In genomic region chr8:29661616-29662015, GRCm38 (mm10) we compare ENCODE assay signal across 25 mouse cellular contexts.
DNase-seq lines count a peak whose midpoint lies in the region; ATAC-seq and TF ChIP-seq lines count a peak whose summit lies in the region.
"Had no signal": no experiment of that assay in that cellular context is flagged by ENCODE, and none has a peak within 500 bp of the region (broad histone marks: within the 10 kb centered on the region; RNA-seq: fewer than 3 reads in every experiment).

No protein-coding gene starts in this region.

- no peak for TF ChIP-seq CTCF in gastrocnemius, adult 2 months (IDR thresholded peaks at IDR 0.05)

- H3K27me3 ChIP-seq in forebrain, embryonic 13.5 days: no peaks in the 10 kb centered on the region
- H3K27me3 ChIP-seq in forebrain, embryonic 11.5 days (ENCODE audit: control insufficient read depth, insufficient read depth, low read length): no peaks in the 10 kb centered on the region
- H3K27me3 ChIP-seq in midbrain, embryonic 13.5 days: no peaks in the 10 kb centered on the region
- H3K27me3 ChIP-seq in midbrain, embryonic 16.5 days (ENCODE audit: control insufficient read depth, insufficient read depth, low read depth, low read length): no peaks in the 10 kb centered on the region
- H3K27me3 ChIP-seq in forebrain, embryonic 15.5 days: no peaks in the 10 kb centered on the region
- H3K27me3 ChIP-seq in limb, embryonic 10.5 days (ENCODE audit: low read depth, poor library complexity, severe bottlenecking): no peaks in the 10 kb centered on the region
- H3K27me3 ChIP-seq: embryonic facial prominence, embryonic 15.5 days; limb, embryonic 13.5 days had no signal

- no peaks in the 10 kb centered on the region for H3K4me1 ChIP-seq in forebrain, embryonic 13.5 days
- no peaks in the 10 kb centered on the region for H3K4me1 ChIP-seq in forebrain, embryonic 11.5 days (replicated peaks; ENCODE audit: control insufficient read depth, insufficient read depth, low read length)
- no peaks in the 10 kb centered on the region for H3K4me1 ChIP-seq in midbrain, embryonic 13.5 days (replicated peaks)
- H3K4me1 ChIP-seq in midbrain, embryonic 16.5 days (ENCODE audit: control insufficient read depth, insufficient read depth, low read length): no peaks in the 10 kb centered on the region
- H3K4me1 ChIP-seq in forebrain, embryonic 15.5 days: no peaks in the 10 kb centered on the region
- H3K4me1 ChIP-seq in limb, embryonic 10.5 days: peaks cover 8% of the 10 kb centered on the region; the same call in 1 of the 2 replicates
- H3K4me1 ChIP-seq: embryonic facial prominence, embryonic 15.5 days; limb, embryonic 13.5 days had no signal

- H3K27ac ChIP-seq in forebrain, embryonic 13.5 days: no peak overlapping the region
- no peak overlapping the region for H3K27ac ChIP-seq in forebrain, embryonic 11.5 days (ENCODE audit: low read depth, low read length)
- H3K27ac ChIP-seq in midbrain, embryonic 13.5 days: no peak overlapping the region
- no peak overlapping the region for H3K27ac ChIP-seq in midbrain, embryonic 16.5 days (ENCODE audit: low read length)
- no peak overlapping the region for H3K27ac ChIP-seq in forebrain, embryonic 15.5 days (replicated peaks)
- H3K27ac ChIP-seq in limb, embryonic 10.5 days: no peak overlapping the region
- H3K27ac ChIP-seq in gastrocnemius, adult 2 months: no peak overlapping the region
- H3K27ac ChIP-seq: embryonic facial prominence, embryonic 15.5 days; hindbrain, embryonic 14.5 days; left cerebral cortex, adult 2 months; limb, embryonic 13.5 days had no signal

- H3K36me3 ChIP-seq in forebrain, embryonic 13.5 days (ENCODE audit: poor library complexity, severe bottlenecking): no peaks in the 10 kb centered on the region
- no peaks in the 10 kb centered on the region for H3K36me3 ChIP-seq in forebrain, embryonic 11.5 days (ENCODE audit: control insufficient read depth, insufficient read depth, low read length)
- no peaks in the 10 kb centered on the region for H3K36me3 ChIP-seq in midbrain, embryonic 13.5 days
- H3K36me3 ChIP-seq in midbrain, embryonic 16.5 days (ENCODE audit: control insufficient read depth, insufficient read depth, low read length): no peaks in the 10 kb centered on the region
- H3K36me3 ChIP-seq in forebrain, embryonic 15.5 days: no peaks in the 10 kb centered on the region
- H3K36me3 ChIP-seq in limb, embryonic 10.5 days: no peaks in the 10 kb centered on the region
- H3K36me3 ChIP-seq: embryonic facial prominence, embryonic 15.5 days; limb, embryonic 13.5 days had no signal

- intact Hi-C loops in gastrocnemius, adult 2 months (cut with DNase I): loop anchor here (5.0 kb wide), 1 partner anchor 39 kb away; no protein-coding TSS in a partner anchor

- WGBS in forebrain, embryonic 13.5 days: 55% methylated on average over 3 of the region's 3 CpGs
- 79% methylated on average over 3 of the region's 3 CpGs for WGBS in forebrain, embryonic 11.5 days
- 71% methylated on average over 3 of the region's 3 CpGs for WGBS in midbrain, embryonic 13.5 days
- 57% methylated on average over 3 of the region's 3 CpGs for WGBS in midbrain, embryonic 16.5 days
- WGBS in forebrain, embryonic 15.5 days: 54% methylated on average over 3 of the region's 3 CpGs
- WGBS in limb, embryonic 10.5 days: 75% methylated on average over 3 of the region's 3 CpGs

- no peak overlapping the region for H3K4me2 ChIP-seq in forebrain, embryonic 13.5 days
- H3K4me2 ChIP-seq in forebrain, embryonic 11.5 days (ENCODE audit: low read depth, low read length, severe bottlenecking): no peak overlapping the region
- H3K4me2 ChIP-seq in midbrain, embryonic 13.5 days (replicated peaks): no peak overlapping the region
- no peak overlapping the region for H3K4me2 ChIP-seq in midbrain, embryonic 16.5 days (ENCODE audit: low read length)
- no peak overlapping the region for H3K4me2 ChIP-seq in forebrain, embryonic 15.5 days (replicated peaks)
- H3K4me2 ChIP-seq: embryonic facial prominence, embryonic 15.5 days; heart, embryonic 11.5 days; hindbrain, embryonic 14.5 days; limb, embryonic 13.5 days; liver, embryonic 11.5 days had no signal

- DNase-seq in forebrain, embryonic 11.5 days (ENCODE audit: low spot score): no peak
- no peak for DNase-seq in limb, embryonic 10.5 days (ENCODE audit: low spot score)
- no peak for DNase-seq in gastrocnemius, adult 2 months
- DNase-seq: adrenal gland, adult 2 months; cerebellum, adult 11 months; cerebellum, adult 9-11 months; gastrocnemius, postnatal 36 days; heart, adult 18-20 months; heart, postnatal 4 days; kidney, adult 11 months; kidney, postnatal 14 days; lung, postnatal 36 days; thymus, adult 2 months; thymus, postnatal 36 days had no signal

- H3K9ac ChIP-seq in forebrain, embryonic 13.5 days: no peak overlapping the region
- H3K9ac ChIP-seq in forebrain, embryonic 11.5 days (ENCODE audit: low read length): no peak overlapping the region
- no peak overlapping the region for H3K9ac ChIP-seq in midbrain, embryonic 13.5 days (replicated peaks)
- no peak overlapping the region for H3K9ac ChIP-seq in midbrain, embryonic 16.5 days (ENCODE audit: low read depth, low read length)
- H3K9ac ChIP-seq in forebrain, embryonic 15.5 days (replicated peaks): no peak overlapping the region
- H3K9ac ChIP-seq: embryonic facial prominence, embryonic 15.5 days; hindbrain, embryonic 14.5 days; limb, embryonic 13.5 days had no signal

- no peaks in the 10 kb centered on the region for H3K9me3 ChIP-seq in forebrain, embryonic 13.5 days (replicated peaks)
- H3K9me3 ChIP-seq in forebrain, embryonic 11.5 days (ENCODE audit: control insufficient read depth, low read length): no peaks in the 10 kb centered on the region
- H3K9me3 ChIP-seq in midbrain, embryonic 13.5 days: no peaks in the 10 kb centered on the region
- H3K9me3 ChIP-seq in midbrain, embryonic 16.5 days (replicated peaks; ENCODE audit: control insufficient read depth, low read length, poor library complexity, severe bottlenecking): no peaks in the 10 kb centered on the region
- H3K9me3 ChIP-seq in forebrain, embryonic 15.5 days: no peaks in the 10 kb centered on the region
- no peaks in the 10 kb centered on the region for H3K9me3 ChIP-seq in limb, embryonic 10.5 days (replicated peaks)
- H3K9me3 ChIP-seq: embryonic facial prominence, embryonic 15.5 days; limb, embryonic 13.5 days had no signal

- no peak overlapping the region for H3K4me3 ChIP-seq in forebrain, embryonic 13.5 days
- no peak overlapping the region for H3K4me3 ChIP-seq in forebrain, embryonic 11.5 days (ENCODE audit: low read depth, low read length)
- no peak overlapping the region for H3K4me3 ChIP-seq in midbrain, embryonic 13.5 days (replicated peaks)
- H3K4me3 ChIP-seq in midbrain, embryonic 16.5 days (ENCODE audit: low read depth, low read length): no peak overlapping the region
- H3K4me3 ChIP-seq in forebrain, embryonic 15.5 days: no peak overlapping the region
- H3K4me3 ChIP-seq in limb, embryonic 10.5 days: no peak overlapping the region
- no peak overlapping the region for H3K4me3 ChIP-seq in gastrocnemius, adult 2 months
- H3K4me3 ChIP-seq: embryonic facial prominence, embryonic 15.5 days; left cerebral cortex, adult 2 months; limb, embryonic 13.5 days had no signal

- ATAC-seq in forebrain, embryonic 13.5 days: peak; percentile 38; the same call in 1 of the 2 replicates
- ATAC-seq in forebrain, embryonic 11.5 days (replicated peaks; ENCODE audit: low FRiP score): no peak
- ATAC-seq in midbrain, embryonic 13.5 days: 0 out of 2 replicates have a peak, but pooled peaks have one; percentile 20
- ATAC-seq in midbrain, embryonic 16.5 days: no peak
- ATAC-seq in forebrain, embryonic 15.5 days (replicated peaks): 0 out of 2 replicates have a peak, but pooled peaks have one; percentile 51
- ATAC-seq: inflammation-experienced regulatory T-cells, adult 6 months had no signal

Comparison
In these comparisons a context has a peak if more than half of its experiments do, and no peak if none do; other contexts are left out.
1. ATAC-seq: peak in forebrain, embryonic 13.5 days (single experiment), midbrain, embryonic 13.5 days (single experiment) and forebrain, embryonic 15.5 days (single experiment); none in forebrain, embryonic 11.5 days (single experiment) and midbrain, embryonic 16.5 days (single experiment).